9 mouse cellular contexts compared by ENCODE assay signal in the genomic region with DNA sequence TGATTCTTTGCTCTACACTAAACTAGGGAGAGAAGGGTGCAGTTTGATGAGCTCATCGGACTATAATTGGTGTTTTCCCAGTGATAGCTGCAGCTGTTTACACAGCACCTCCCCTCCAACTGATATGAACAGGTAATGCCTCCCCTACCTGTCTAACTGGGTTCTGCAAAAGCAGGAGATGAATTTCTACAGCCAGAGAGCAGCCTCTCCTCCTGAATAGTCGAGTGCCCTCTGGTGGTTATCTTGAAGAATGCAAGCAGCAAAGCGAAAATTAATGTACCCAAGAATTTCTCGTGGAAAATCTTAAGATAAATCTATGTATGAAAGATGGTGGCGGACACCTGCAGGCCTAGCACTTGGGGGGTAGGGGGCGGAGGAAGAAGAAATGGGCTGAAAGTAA. TPM values are rescaled to one million over a fixed set of nuclear protein-coding genes. Genes with fewer than 3 reads are reported as not detected.
DNase-seq lines count a peak whose midpoint lies in the region; ATAC-seq and TF ChIP-seq lines count a peak whose summit lies in the region.
"Had no signal": no experiment of that assay in that cellular context is flagged by ENCODE, and none has a peak within 500 bp of the region (broad histone marks: within the 10 kb centered on the region; RNA-seq: fewer than 3 reads in every experiment).

No protein-coding gene starts in this region.

- H3K27me3 ChIP-seq in C2C12 (ENCODE audit: control insufficient read depth, insufficient read depth, insufficient read length): no peaks in the 10 kb centered on the region
- no peaks in the 10 kb centered on the region for H3K27me3 ChIP-seq in lung, embryonic 16.5 days (ENCODE audit: control insufficient read depth, insufficient read depth, low read depth, low read length)
- H3K27me3 ChIP-seq in stomach, embryonic 15.5 days (replicated peaks): no peaks in the 10 kb centered on the region
- H3K27me3 ChIP-seq: midbrain, embryonic 12.5 days had no signal

- no peaks in the 10 kb centered on the region for H3K4me1 ChIP-seq in bone marrow, adult 2 months (ENCODE audit: control insufficient read depth, insufficient read depth, low read length)
- H3K4me1 ChIP-seq in lung, embryonic 16.5 days (replicated peaks; ENCODE audit: control insufficient read depth, insufficient read depth, low read length): peaks cover 2% of the 10 kb centered on the region; the same call in 1 of the 2 replicates
- 0 out of 2 replicates have a peak, but pooled peaks cover 4% of the 10 kb centered on the region for H3K4me1 ChIP-seq in stomach, embryonic 15.5 days
- H3K4me1 ChIP-seq: midbrain, embryonic 12.5 days had no signal

- H3K79me2 ChIP-seq in C2C12 (ENCODE audit: control insufficient read depth, insufficient read depth): no peaks in the 10 kb centered on the region

- peak; percentile 10 for TF ChIP-seq CTCF in C2C12 (IDR thresholded peaks at IDR 0.05; ENCODE audit: control insufficient read depth, insufficient read depth, insufficient read length)
- TF ChIP-seq CTCF in bone marrow, adult 2 months (IDR thresholded peaks at IDR 0.05; ENCODE audit: control insufficient read depth, insufficient read depth, low read length): 0 out of 2 replicates have a peak, but pooled peaks have one; percentile 16

- H3K9me3 ChIP-seq in lung, embryonic 16.5 days (ENCODE audit: control insufficient read depth, low read length): no peaks in the 10 kb centered on the region
- no peaks in the 10 kb centered on the region for H3K9me3 ChIP-seq in stomach, embryonic 15.5 days
- H3K9me3 ChIP-seq: midbrain, embryonic 12.5 days had no signal

- peak overlapping the region; percentile 39 for H3K4me2 ChIP-seq in lung, embryonic 16.5 days (ENCODE audit: low read depth, low read length)
- 0 out of 2 replicates have a peak overlapping the region, but pooled peaks have one; percentile 26 for H3K4me2 ChIP-seq in stomach, embryonic 15.5 days
- H3K4me2 ChIP-seq: midbrain, embryonic 12.5 days had no signal

- DNase-seq in heart, adult 18-20 months: peak; percentile 30 to 78
- DNase-seq in heart, adult 11 months: no peak
- DNase-seq in fibroblast of lung, adult 2 months (ENCODE audit: low read depth): peak; percentile 9
- peak; percentile 76 for DNase-seq in kidney, adult 9 months

- no peak overlapping the region for H3K9ac ChIP-seq in lung, embryonic 16.5 days (ENCODE audit: low read length)
- H3K9ac ChIP-seq in stomach, embryonic 15.5 days: no peak overlapping the region
- H3K9ac ChIP-seq: midbrain, embryonic 12.5 days had no signal

- WGBS in bone marrow, adult 2 months: 7% methylated on average over 6 of the region's 6 CpGs
- 9% methylated on average over 6 of the region's 6 CpGs for WGBS in lung, embryonic 16.5 days
- WGBS in stomach, embryonic 15.5 days: 9% methylated on average over 6 of the region's 6 CpGs

- ATAC-seq in lung, embryonic 16.5 days (ENCODE audit: low read depth): no peak
- no peak for ATAC-seq in stomach, embryonic 15.5 days (ENCODE audit: insufficient read depth, low FRiP score, low read depth)

- H3K27ac ChIP-seq in bone marrow, adult 2 months (ENCODE audit: control insufficient read depth, insufficient read depth, low read depth, low read length, poor library complexity): no peak overlapping the region
- H3K27ac ChIP-seq in lung, embryonic 16.5 days (ENCODE audit: low read length): no peak overlapping the region
- no peak overlapping the region for H3K27ac ChIP-seq in stomach, embryonic 15.5 days
- H3K27ac ChIP-seq: midbrain, embryonic 12.5 days had no signal

- no peak overlapping the region for H3ac ChIP-seq in C2C12 (ENCODE audit: control insufficient read depth, insufficient read length, low read depth)

- no peak for TF ChIP-seq POLR2A in bone marrow, adult 2 months (IDR thresholded peaks at IDR 0.05; ENCODE audit: borderline replicate concordance, control insufficient read depth, low read depth, low read length)

- no peaks in the 10 kb centered on the region for H3K79me3 ChIP-seq in C2C12 (ENCODE audit: low read depth)

- H3K4me3 ChIP-seq in C2C12 (ENCODE audit: insufficient read depth, poor library complexity, severe bottlenecking): no peak overlapping the region
- H3K4me3 ChIP-seq in bone marrow, adult 2 months (replicated peaks; ENCODE audit: control insufficient read depth, low read depth, low read length): no peak overlapping the region
- H3K4me3 ChIP-seq in lung, embryonic 16.5 days (ENCODE audit: low read length): no peak overlapping the region
- no peak overlapping the region for H3K4me3 ChIP-seq in stomach, embryonic 15.5 days (replicated peaks)
- H3K4me3 ChIP-seq: midbrain, embryonic 12.5 days had no signal

- H3K36me3 ChIP-seq in C2C12 (ENCODE audit: control insufficient read depth, insufficient read depth): no peaks in the 10 kb centered on the region
- no peaks in the 10 kb centered on the region for H3K36me3 ChIP-seq in lung, embryonic 16.5 days (ENCODE audit: control insufficient read depth, insufficient read depth, low read length)
- no peaks in the 10 kb centered on the region for H3K36me3 ChIP-seq in stomach, embryonic 15.5 days
- H3K36me3 ChIP-seq: midbrain, embryonic 12.5 days had no signal

TF ChIP-seq in C2C12, 6 proteins besides CTCF, POLR2A, EP300 and RAD21:
- TF ChIP-seq FOSL1 (IDR thresholded peaks at IDR 0.05; ENCODE audit: insufficient read depth, low read length, poor library complexity, severe bottlenecking): no peak
- TF ChIP-seq USF1 (IDR thresholded peaks at IDR 0.05; ENCODE audit: low read depth): no peak
- no peak for TF ChIP-seq MAX (IDR thresholded peaks at IDR 0.05)
- TF ChIP-seq MYOD1 (IDR thresholded peaks at IDR 0.05; ENCODE audit: control insufficient read depth, insufficient read length, low read depth): no peak
- TF ChIP-seq CEBPB (IDR thresholded peaks at IDR 0.05; ENCODE audit: low read depth): no peak
- TF ChIP-seq MYOG (IDR thresholded peaks at IDR 0.05; ENCODE audit: control insufficient read depth, extremely low read depth, insufficient read length): no peak

RNA-seq across cellular contexts. Expression of a gene that starts 52.1 kb away (rescaled TPM):
- 10 to 100 TPM; 63.0 to 67.4 TPM for total RNA-seq in heart, adult 18-20 months (2021)
- polyA plus RNA-seq in C2C12 (2012; fragmentation: generic; extraction: Trizol): 13.0 TPM
- polyA plus RNA-seq in bone marrow, adult 2 months (2011; ENCODE audit: insufficient read depth, insufficient read length, low replicate concordance, missing spikeins): 4.8 and 6.9 TPM in 2 replicates
- 73.8 and 76.9 TPM in 2 replicates for polyA plus RNA-seq in lung, embryonic 16.5 days (2015; fragmentation: Nextera tagmentation; extraction: Ambion mirVana)
- 48.5 and 51.8 TPM in 2 replicates for polyA plus RNA-seq in stomach, embryonic 15.5 days (2015; fragmentation: Nextera tagmentation; extraction: Ambion mirVana)
